Mouse (Mus musculus) splenic B cell, adult 2 months (primary cell): ENCODE measurements at regions not wholly inside any gene's neighbourhood (a gene's known extent, or its start where the extent isn't known, plus 50 kb on each side); places are given as distances from the start of the nearest gene placed in this dataset.

Experiments
- DNase-seq: peaks from one replicate; pipeline ENCODE4 v3.0.0-alpha.2; 2011; ENCODE audit warnings: low read depth, low spot score
- H3K27me3 ChIP-seq: 2 replicates; pipeline ENCODE4 v1.6.1; 2012; ENCODE audit warnings: mild to moderate bottlenecking, low read length, moderate library complexity, mixed read lengths; ENCODE audit not compliant: control insufficient read depth, poor library complexity, insufficient read depth, severe bottlenecking
- H3K36me3 ChIP-seq: 2 replicates; pipeline ENCODE4 v1.6.1; 2012; ENCODE audit warnings: mild to moderate bottlenecking, low read length, moderate library complexity, mixed read lengths; ENCODE audit not compliant: control insufficient read depth, poor library complexity, insufficient read depth, severe bottlenecking

DNA sequence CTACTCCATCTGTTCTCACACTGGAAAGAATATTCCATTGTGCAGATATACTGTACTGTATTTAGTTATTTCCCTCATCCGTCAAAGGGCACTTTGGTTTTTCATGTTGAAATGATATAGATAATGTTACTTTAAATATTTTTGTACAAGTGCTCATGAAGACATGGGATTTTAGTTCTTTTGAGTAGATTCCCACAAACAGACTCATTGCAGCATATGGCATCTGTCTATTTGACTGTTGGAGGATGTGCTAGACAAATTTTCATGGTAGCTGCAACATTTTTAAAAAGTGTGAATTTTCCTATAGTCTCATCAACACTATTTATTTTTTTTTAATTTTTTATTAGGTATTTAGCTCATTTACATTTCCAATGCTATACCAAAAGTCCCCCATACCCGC lies 502.5 kb downstream of the Hdgfl1 start:
- no peaks in the 10 kb centered on the region for H3K36me3 ChIP-seq
- H3K27me3 ChIP-seq = no peaks in the 10 kb centered on the region
- no peak for DNase-seq

DNA sequence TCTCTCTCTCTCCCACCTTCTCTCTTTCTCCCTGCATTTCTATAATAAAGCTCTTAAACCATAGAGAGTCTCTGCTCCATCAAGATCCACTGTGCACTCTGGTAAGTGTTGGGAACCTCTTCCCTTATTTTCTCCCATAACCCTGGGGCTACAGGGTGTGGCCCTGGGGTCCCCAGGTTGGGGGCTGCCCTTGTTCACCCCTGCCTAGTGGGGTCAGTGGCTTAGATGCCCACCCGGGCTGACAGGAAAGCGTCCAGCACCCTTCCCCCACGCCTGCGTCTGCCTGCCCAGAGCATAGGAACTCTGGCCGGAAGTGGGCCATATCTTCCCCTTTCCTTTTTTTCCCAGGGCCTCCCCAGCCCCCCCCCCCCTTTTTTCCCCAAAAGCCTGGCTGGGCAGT lies 534.0 kb downstream of the Hdgfl1 start:
- Histone ChIP-seq H3K27me3 (no peaks in the 10 kb centered on the region), H3K36me3 (no peaks in the 10 kb centered on the region)
- DNase-seq = no peak

DNA sequence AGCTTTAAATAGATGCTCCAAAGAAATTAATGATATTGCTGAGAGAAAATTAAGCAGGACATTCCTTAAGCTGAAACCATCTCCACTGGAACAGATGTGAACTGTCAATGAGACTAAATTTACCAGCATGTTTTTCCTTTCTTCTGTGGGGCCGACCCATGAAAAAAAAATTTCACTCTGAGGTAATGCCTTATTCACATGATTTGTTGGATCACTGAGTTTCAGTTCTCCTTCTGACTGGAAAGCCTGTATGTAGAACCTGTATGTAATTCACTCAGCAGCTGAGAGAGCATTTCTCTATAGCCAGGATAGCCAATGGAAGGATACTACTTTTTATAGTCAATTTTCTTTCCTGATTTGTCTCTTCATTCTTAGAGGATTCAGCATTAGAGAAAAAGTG lies 535.3 kb downstream of the Hdgfl1 start:
- H3K27me3 ChIP-seq = no peaks in the 10 kb centered on the region
- no peak for DNase-seq
- H3K36me3 ChIP-seq = no peaks in the 10 kb centered on the region

DNA sequence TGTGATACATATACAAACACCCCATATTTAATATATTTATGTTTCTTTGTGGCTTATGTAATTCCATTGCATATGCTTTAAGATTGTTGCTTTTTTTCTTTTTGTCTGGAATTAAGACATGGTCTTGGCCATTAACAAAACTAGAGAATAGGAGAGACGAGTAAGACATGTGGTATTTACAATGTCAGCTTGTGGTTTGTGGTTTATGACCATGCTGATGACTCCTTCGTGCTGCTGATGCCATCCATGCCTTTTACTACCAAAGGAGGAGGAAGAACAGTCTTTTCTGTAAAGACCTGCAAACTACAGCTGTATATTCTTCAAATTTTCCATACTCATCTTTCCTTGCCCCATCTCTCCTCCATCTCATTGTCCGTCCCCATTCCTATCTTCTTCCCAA lies 552.7 kb downstream of the Hdgfl1 start:
- DNase-seq = no peak
- Histone ChIP-seq H3K36me3 (no peaks in the 10 kb centered on the region), H3K27me3 (no peaks in the 10 kb centered on the region)

DNA sequence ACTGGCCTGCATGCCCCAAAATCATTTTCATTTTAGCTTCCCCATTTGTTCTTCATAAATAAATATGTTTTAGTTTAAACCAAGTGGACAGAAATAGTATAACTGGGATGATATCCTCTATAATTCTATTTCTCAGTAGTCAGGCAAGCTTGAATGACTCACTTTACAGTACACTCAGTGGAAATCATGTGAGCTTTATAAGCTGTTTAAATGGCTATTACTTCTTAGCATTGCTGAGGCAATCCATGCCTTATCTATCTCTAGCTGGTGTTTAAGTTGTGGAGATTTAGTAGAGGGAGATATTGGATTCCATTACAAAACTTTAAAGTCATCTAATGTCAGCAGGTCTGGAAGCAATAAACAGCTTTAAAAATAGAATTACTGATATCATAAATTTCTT lies 553.4 kb downstream of the Hdgfl1 start:
- no peaks in the 10 kb centered on the region for H3K27me3 ChIP-seq
- no peak for DNase-seq
- no peaks in the 10 kb centered on the region for H3K36me3 ChIP-seq

DNA sequence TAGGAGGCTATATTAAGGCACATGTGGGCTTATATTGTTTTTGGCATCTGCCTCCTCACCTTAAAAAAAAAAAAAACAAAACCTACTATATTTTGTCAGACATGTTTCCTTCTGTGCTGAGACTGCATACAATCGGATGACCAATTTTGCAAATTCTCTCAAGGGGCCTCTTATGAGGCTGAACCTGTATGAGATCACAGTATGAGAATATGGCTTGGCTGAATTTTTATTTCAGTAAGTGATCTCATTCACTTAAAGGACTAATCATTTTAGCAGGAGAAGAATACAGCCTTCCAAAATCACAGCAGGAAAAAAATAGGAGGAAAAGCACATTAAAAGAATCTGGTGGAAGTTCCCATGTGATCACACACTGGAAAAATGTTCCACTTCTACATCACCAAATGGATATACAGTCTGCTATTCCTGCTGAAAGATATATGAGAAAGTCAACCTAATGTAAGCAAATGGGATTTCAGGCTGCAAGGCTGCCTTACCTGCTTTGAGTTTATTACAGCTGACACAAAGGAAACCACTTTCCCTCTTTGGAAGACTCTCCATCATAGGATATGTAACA lies 564.3 kb downstream of the Hdgfl1 start:
- H3K36me3 ChIP-seq = no peaks in the 10 kb centered on the region
- DNase-seq = no peak

DNA sequence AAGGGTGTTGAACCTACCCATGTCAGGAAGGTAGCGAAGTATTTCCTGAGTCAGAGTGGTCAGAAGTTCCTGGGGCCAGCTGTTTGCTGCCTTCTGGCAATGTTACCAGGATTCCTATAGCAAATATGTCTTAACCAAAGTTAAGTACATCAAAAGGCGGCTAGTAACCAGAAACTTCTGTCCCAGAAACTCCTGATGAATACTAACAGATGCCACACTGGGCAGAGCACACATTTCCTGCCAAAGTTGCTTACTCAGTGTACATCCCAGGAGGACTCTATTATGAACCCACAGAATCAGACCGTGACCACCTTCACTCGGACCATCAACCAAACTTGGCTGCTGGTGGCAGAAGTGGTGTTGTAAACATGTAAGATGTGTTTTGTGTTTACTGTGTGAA lies 575.3 kb downstream of the Hdgfl1 start:
- Histone ChIP-seq H3K27me3 (no peaks in the 10 kb centered on the region), H3K36me3 (no peaks in the 10 kb centered on the region)
- DNase-seq = no peak

More for the DNA sequence above, 564.3 kb downstream of the Hdgfl1 start:
- no peaks in the 10 kb centered on the region for H3K27me3 ChIP-seq

DNA sequence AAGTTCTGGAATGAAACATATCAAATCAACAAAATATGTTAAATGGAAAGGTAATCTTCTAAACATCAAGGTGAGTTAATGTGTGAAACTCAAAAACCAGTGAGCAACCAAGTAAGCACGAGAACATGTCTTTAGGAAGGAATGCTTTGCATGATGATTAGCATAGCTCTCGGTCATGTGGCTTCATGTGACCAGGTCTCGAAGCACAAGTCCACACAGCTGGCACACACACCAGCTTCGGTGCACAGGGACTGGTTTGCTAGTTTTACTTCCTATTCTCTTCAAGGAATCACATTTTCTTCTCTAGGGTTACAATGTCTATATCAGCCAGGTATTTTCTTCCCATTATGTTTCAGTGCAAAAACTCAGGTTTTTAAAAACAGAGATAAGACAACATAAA lies 586.1 kb downstream of the Hdgfl1 start:
- Histone ChIP-seq H3K36me3 (no peaks in the 10 kb centered on the region), H3K27me3 (no peaks in the 10 kb centered on the region)
- DNase-seq = no peak

DNA sequence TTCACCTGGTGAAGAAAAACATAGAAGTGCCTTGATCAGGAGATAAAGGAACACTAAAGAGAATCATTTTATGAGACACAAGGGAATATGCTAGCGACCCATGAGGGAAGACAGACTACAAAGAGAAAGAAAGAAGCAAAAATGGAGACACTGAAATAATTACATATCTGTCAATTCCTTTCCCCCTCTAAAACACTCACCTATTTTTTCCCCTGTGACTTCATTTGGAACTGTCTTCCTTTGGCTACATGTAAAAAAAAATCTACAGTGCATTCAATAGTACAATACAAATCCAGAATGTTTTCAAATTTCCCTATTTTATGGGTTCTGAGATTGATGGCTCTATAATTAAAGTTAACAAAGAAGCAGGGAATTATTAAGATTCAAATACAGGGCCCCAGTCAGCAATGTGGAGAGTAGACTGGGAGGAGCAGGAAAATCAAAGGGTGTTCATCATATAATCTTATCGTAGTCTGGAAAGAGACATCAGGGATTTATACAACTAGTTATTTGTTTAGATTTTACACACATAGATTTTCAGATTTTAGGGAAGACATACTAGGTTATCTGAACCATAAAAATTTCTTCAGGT lies 598.0 kb downstream of the Hdgfl1 start:
- Histone ChIP-seq H3K27me3 (no peaks in the 10 kb centered on the region), H3K36me3 (no peaks in the 10 kb centered on the region)
- DNase-seq = no peak

DNA sequence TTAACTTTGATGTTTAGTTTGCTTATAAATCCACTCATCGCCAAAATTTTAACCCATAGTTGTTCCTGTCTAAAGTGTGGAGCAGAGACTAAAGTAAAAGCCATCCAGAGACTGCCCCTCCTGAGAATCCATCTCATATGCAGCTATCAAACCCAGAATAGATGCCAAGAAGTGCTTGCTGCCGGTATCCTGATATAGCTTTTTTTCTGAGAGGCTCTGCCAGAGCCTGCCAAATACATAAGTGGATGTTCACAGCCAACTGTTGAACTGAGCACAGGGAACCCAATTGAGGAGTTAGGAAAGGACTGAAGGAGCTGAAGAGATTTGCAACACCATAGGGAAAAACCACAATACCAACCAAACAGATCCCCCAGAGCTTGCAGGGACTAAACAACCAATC lies 600.3 kb downstream of the Hdgfl1 start:
- H3K36me3 ChIP-seq = no peaks in the 10 kb centered on the region
- H3K27me3 ChIP-seq = no peaks in the 10 kb centered on the region
- DNase-seq = no peak

DNA sequence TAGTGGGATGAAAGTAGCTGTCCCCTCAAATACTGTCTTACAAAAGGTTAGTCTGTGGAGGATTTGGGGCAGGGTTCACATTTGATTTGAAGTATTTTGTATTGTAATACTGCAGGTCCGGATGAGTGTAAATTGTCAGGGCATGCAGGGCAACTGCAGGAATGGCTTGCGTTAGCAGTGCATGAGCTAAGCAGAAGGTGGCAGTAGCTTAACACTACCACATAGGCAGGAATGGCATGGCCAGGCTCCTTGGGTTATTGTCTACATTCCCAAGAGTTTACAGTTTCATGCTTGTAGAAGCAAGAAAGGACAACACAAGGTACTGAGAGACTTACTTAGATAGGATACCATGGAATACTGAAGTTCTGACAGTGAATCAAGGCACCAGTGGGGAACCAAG lies 611.3 kb downstream of the Hdgfl1 start:
- Histone ChIP-seq H3K27me3 (no peaks in the 10 kb centered on the region), H3K36me3 (no peaks in the 10 kb centered on the region)
- no peak for DNase-seq

DNA sequence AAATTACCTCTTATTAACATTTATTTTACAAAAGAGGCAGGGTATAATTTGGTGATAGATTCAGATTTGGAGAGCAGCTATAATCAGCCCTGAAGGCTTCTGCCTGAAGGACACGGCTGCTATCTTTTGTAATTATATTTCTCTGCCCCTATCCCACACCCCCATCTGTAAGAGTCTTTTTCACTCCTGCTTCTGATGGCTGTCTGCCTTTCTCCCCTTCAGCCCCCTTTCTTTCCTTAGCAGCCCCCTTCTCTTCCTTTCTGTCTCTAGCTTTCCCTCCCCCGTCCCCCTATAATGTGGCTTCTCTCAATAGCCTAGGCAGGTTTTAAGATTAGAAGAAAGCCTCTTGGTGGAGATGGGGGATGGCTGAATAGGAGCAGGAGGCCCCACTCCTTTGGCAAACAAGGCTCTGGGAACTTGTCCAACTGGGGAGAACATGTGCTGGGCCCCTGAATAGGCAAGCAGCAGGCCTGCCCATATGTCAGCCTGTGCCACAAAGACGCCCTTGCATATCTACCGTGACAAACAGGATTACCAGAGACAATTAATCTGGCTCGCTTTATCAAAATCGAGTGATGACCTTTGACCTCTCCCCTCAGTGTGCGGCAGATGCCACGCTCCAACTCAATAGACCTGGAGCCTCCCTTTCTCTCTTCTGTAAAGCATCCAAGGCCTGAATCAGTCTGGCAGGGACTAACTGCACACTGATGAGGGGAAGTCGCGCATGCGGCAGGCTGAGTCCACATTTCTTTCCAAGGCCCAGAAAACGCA lies 615.1 kb downstream of the Hdgfl1 start:
- Histone ChIP-seq H3K27me3 (no peaks in the 10 kb centered on the region), H3K36me3 (no peaks in the 10 kb centered on the region)
- no peak for DNase-seq

DNA sequence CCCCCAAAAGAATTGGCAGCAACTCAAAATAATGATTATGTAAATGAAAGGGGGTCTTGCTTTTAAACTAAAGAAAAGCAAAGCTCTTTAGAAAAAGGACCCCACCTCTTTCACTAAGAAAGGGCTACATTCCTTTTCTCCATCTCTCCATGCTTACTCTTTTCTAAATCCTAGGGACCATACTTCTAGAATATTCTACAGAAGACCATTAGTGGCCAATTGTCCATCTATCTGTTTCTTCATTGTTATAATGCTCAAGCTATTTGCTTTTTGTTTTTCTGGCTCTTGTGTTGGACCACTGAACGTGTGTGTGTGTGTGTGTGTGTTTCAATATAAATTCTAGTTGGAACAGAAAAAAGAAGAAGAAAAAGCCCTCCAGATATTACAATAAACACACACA lies 615.7 kb downstream of the Hdgfl1 start:
- Histone ChIP-seq H3K27me3 (no peaks in the 10 kb centered on the region), H3K36me3 (no peaks in the 10 kb centered on the region)
- DNase-seq = no peak

DNA sequence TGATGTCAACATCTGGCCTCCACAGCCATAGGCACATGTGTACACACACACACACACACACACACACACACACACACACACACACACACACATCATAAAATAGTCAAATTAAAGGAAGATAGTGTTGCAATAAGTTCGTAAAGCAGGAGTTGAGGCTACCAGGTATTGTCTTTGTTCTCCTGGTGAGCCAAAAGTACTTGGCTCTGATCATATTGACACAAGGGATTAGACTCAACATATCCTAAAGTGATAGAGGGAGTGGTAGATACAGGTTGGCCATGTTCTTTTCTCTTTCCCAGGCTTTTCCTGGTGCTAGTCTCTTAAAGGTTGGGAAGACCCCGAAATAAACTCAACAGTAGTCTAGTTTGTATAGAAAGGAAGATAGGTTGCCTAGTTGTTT lies 616.9 kb downstream of the Hdgfl1 start:
- DNase-seq = no peak
- no peaks in the 10 kb centered on the region for H3K36me3 ChIP-seq
- H3K27me3 ChIP-seq = no peaks in the 10 kb centered on the region

DNA sequence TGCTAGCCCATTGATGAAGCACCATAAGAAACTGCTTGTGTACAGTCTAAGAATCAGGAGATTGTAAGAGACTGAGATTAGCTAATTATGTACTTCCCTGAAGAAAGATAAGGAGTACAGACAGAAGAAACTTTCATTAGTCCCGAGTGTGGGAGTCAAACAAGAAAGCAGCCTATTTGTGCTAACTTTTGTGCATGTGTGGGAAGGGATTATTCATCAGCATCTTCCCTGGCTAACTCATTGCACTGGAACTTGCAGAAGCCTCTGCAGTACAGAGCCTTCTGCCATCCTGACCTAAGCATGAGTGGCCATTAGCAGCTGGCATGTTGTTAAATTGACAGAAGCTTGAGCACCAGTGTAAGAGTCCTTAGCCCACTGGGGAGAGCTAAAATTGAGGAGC lies 619.5 kb downstream of the Hdgfl1 start:
- no peak for DNase-seq
- Histone ChIP-seq H3K27me3 (no peaks in the 10 kb centered on the region), H3K36me3 (no peaks in the 10 kb centered on the region)
